Mouse (Mus musculus) liver, embryonic 15.5 days (tissue): ENCODE measurements around the gene Jak1. TPM values are rescaled to one million over a fixed set of nuclear protein-coding genes. Genes with fewer than 3 reads are reported as not detected.

Source experiments
- ATAC-seq: fragments of 200-750 bp; cut with Nextera tagmentation; 2 replicates; pipeline ENCODE4 v1.8.0; 2017; ENCODE audit warnings: moderate number of reproducible peaks, mild to moderate bottlenecking, moderate library complexity; ENCODE audit not compliant: insufficient read depth
- H3K27ac ChIP-seq: fragments of 300-500 bp; sonication (generic); replicated peaks from 2 replicates; pipeline ENCODE4 v1.5.1; 2015; ENCODE audit warnings: mild to moderate bottlenecking, inconsistent platforms
- H3K27me3 ChIP-seq: fragments of 300-500 bp; sonication (generic); 2 replicates; pipeline ENCODE4 v1.6.1; 2015; ENCODE audit warnings: mild to moderate bottlenecking, inconsistent platforms
- H3K36me3 ChIP-seq: fragments of 300-500 bp; sonication (generic); replicated peaks from 2 replicates; pipeline ENCODE4 v1.6.1; 2015; ENCODE audit warnings: moderate library complexity, mild to moderate bottlenecking, inconsistent platforms
- H3K4me1 ChIP-seq: fragments of 300-500 bp; sonication (generic); replicated peaks from 2 replicates; pipeline ENCODE4 v1.6.1; 2015; ENCODE audit warnings: inconsistent platforms
- H3K4me2 ChIP-seq: fragments of 300-500 bp; sonication (generic); 2 replicates; pipeline ENCODE4 v1.6.1; 2015; ENCODE audit warnings: moderate library complexity, mild to moderate bottlenecking, inconsistent platforms
- H3K4me3 ChIP-seq: fragments of 300-500 bp; sonication (generic); replicated peaks from 2 replicates; pipeline ENCODE4 v1.5.1; 2015; ENCODE audit warnings: mild to moderate bottlenecking, inconsistent platforms
- H3K9ac ChIP-seq: fragments of 300-500 bp; sonication (generic); 2 replicates; pipeline ENCODE4 v1.6.1; 2015; ENCODE audit warnings: moderate library complexity, mild to moderate bottlenecking, inconsistent platforms
- H3K9me3 ChIP-seq: fragments of 300-500 bp; sonication (generic); replicated peaks from 2 replicates; pipeline ENCODE4 v1.6.1; 2016; ENCODE audit warnings: inconsistent platforms
- WGBS: fragments of 180-500 bp; shearing (Covaris S2); methylation state at CpG from one replicate; pipeline ENCODE4 v1.1.7; 2015; ENCODE audit warnings: mixed read lengths; ENCODE audit not compliant: insufficient replicate concordance; 5-methylcytosine and 5-hydroxymethylcytosine counted together
- polyA plus RNA-seq: library from polyadenylated mRNA; unstranded; fragments of >200 nt; fragmentation: Nextera tagmentation; extraction: Ambion mirVana; gene quantifications from 2 replicates; pipeline ENCODE4 v1.2.1, GENCODE M21; 2015

Gene Jak1
- polyA plus RNA-seq, 1 experiment from 2014 or later = 42.4 TPM

DNA sequence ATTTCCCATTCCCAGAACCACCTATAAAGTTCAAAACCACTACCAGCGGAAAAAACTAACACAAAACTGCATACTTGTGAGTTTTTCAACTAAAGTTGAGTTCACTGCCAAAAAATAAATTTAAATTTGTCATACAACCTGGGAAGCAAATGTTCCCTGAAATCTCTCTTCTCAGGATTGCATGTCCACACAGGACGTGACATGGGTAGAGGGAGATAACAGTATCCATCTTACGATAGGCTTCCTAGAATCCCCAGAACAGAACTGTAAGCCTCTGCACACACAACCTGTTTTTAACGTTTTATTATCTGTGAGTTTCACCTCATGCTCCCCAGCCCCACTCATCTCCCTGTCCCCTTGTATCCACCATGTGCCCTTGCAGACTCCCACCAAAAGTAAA, 26.5 kb downstream of the Jak1 start:
- peaks cover 70% of the 10 kb centered on the region for H3K4me1 ChIP-seq
- H3K9ac ChIP-seq = no peak overlapping the region
- no peak overlapping the region for H3K4me3 ChIP-seq
- H3K4me2 ChIP-seq = 0 out of 2 replicates have a peak overlapping the region, but pooled peaks have one; percentile 31
- peak; percentile 25 for ATAC-seq
- 39% methylated on average over 4 of the region's 4 CpGs for WGBS
- no peaks in the 10 kb centered on the region for H3K27me3 ChIP-seq
- no peaks in the 10 kb centered on the region for H3K9me3 ChIP-seq
- H3K27ac ChIP-seq = peak overlapping the region; percentile 41; the same call in 1 of the 2 replicates
- no peaks in the 10 kb centered on the region for H3K36me3 ChIP-seq

DNA sequence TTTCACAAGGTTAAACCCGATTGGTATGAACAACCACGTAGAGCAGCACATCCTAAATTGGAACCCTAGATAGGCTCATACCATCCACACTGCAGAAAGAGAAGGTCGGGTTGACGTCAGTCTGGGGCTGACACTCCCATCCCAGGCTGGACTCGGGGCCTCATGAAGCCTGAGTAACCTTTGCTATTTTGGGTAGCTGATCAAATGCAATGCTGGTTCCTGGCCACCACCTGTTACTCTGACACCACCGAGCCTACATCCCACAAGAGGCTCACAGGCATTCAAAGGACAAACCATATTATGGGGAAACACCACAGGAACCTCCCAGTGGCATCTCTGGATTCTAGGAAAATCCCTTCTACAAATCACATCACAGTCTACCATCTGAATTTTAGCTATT, 28.3 kb downstream of the Jak1 start:
- Histone ChIP-seq H3K36me3 (no peaks in the 10 kb centered on the region), H3K4me2 (no peak overlapping the region)
- 30% methylated on average over 6 of the region's 6 CpGs for WGBS

DNA sequence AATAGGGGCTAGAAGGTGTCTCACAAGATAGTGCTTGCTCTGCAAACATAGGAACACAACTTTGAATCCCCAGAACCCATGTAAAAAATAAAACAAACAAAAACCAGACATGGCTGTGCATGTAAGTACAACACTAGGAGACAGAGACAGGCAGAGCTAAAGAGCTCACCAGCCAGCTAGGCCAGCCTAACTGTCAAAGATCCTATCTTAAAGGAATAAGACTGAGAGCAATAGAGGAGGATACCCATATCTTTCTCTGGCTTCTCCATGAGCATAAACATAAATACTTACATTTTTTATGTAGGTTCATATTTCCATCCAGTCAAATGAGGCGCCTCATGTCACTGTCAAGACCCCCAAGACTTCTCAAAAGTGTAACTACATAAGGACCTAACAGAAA, 29.1 kb downstream of the Jak1 start:
- H3K36me3 ChIP-seq = no peaks in the 10 kb centered on the region
- H3K9ac ChIP-seq = no peak overlapping the region
- WGBS = 59% methylated on average over 1 of the region's 1 CpGs
- no peak overlapping the region for H3K4me2 ChIP-seq
- no peak overlapping the region for H3K4me3 ChIP-seq
- peaks cover 76% of the 10 kb centered on the region for H3K4me1 ChIP-seq
- no peak for ATAC-seq
- H3K27me3 ChIP-seq = no peaks in the 10 kb centered on the region
- H3K9me3 ChIP-seq = no peaks in the 10 kb centered on the region
- peak overlapping the region; percentile 77 for H3K27ac ChIP-seq

More for the DNA sequence above, 28.3 kb downstream of the Jak1 start:
- Histone ChIP-seq H3K27me3 (no peaks in the 10 kb centered on the region), H3K9ac (no peak overlapping the region), H3K4me3 (no peak overlapping the region), H3K27ac (0 out of 2 replicates have a peak overlapping the region, but pooled peaks have one; percentile 14), H3K4me1 (peaks cover 76% of the 10 kb centered on the region), H3K9me3 (no peaks in the 10 kb centered on the region)
- ATAC-seq = no peak

DNA sequence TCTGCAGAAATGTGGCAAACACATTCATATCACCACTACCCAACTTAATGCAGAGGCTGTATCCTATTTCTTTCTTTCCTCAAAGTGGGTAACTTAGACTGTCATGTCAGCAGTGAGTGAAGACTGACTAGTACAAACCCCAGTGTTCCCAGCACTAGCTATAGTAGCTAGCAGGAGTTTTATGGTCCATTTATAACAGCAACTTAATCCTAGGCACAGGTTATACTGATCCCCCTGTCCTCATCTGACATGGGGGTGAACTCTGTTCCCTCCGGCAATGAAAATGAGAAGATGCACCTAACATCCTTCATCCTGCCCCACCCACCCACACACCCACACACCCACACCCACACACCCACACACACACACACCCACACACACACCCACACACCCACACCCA, 30.3 kb downstream of the Jak1 start:
- Histone ChIP-seq H3K4me2 (peak overlapping the region; percentile 25), H3K27ac (peak overlapping the region; percentile 77), H3K9ac (no peak overlapping the region), H3K27me3 (no peaks in the 10 kb centered on the region), H3K4me3 (no peak overlapping the region), H3K36me3 (no peaks in the 10 kb centered on the region), H3K4me1 (peaks cover 75% of the 10 kb centered on the region), H3K9me3 (no peaks in the 10 kb centered on the region)
- 59% methylated on average over 1 of the region's 1 CpGs for WGBS
- ATAC-seq = peak; percentile 19; the same call in 1 of the 2 replicates

DNA sequence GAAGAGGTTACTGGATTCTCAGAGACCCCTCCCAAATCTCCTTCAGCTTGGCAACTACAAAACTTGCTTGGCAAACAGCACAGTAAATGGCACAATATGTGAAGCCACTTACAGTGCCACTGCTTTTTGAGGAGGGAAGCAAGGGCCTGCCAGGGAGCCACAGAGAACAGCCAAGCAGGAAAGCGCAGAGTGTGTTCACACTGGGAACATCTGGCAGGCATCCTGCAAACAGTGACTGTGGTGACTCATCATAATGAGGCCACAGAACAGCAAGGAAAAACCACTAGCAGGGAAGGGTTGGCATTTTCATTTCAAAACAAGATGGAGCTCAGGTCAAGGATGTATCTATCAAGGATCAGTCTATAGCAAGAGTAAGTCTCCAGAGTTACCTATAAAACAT, 30.8 kb downstream of the Jak1 start:
- H3K27me3 ChIP-seq = no peaks in the 10 kb centered on the region
- no peaks in the 10 kb centered on the region for H3K36me3 ChIP-seq
- H3K4me2 ChIP-seq = peak overlapping the region; percentile 25
- WGBS = 50% methylated on average over 1 of the region's 1 CpGs
- peak overlapping the region; percentile 77 for H3K27ac ChIP-seq
- H3K4me3 ChIP-seq = no peak overlapping the region
- peak; percentile 43 for ATAC-seq
- peaks cover 72% of the 10 kb centered on the region for H3K4me1 ChIP-seq
- H3K9me3 ChIP-seq = no peaks in the 10 kb centered on the region
- H3K9ac ChIP-seq = no peak overlapping the region

DNA sequence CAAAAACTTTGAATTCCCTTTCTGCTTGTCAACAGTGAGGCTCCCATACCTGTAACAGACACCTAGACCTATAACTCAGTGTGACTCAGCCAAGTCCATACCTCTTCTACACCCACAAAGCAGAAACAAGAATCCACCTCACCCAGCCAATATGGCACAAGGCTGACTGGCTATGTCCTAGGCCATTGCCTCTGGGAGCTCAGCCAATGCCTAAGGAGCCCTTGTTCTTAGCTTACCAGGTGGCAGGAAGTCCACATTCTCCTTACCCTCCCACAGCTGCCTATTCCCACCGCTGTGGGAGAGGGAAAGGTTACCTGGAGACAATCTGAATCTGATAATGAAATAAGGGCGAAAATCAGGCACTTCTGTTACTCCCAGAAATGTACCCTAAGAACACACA, 34.5 kb downstream of the Jak1 start:
- H3K4me3 ChIP-seq = no peak overlapping the region
- 68% methylated on average over 2 of the region's 2 CpGs for WGBS
- ATAC-seq = no peak
- H3K9me3 ChIP-seq = no peaks in the 10 kb centered on the region
- H3K27me3 ChIP-seq = no peaks in the 10 kb centered on the region
- no peak overlapping the region for H3K4me2 ChIP-seq
- peaks cover 64% of the 10 kb centered on the region for H3K4me1 ChIP-seq
- H3K27ac ChIP-seq = no peak overlapping the region
- no peaks in the 10 kb centered on the region for H3K36me3 ChIP-seq
- H3K9ac ChIP-seq = no peak overlapping the region

DNA sequence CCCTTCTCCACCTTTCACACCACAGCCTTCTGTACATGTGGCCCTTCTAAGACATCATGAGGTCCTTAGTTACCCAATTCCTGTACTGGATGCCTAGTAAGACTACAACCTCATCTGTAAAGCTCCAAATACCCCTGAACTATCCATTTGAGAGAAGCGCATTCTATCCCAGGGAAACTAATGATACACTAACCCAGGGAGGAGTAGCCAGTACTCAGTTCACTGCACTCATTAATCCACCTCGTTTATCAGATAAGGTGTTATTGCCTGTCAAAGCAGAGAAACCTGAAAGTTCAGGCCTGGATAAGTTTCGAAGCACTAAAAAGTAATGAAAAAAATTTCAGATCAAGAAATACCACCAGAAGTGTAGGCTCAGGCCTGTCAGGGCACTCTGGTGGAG, 37.7 kb downstream of the Jak1 start:
- WGBS = 68% methylated on average over 3 of the region's 3 CpGs
- no peak for ATAC-seq
- H3K4me3 ChIP-seq = no peak overlapping the region
- H3K9me3 ChIP-seq = no peaks in the 10 kb centered on the region
- H3K4me2 ChIP-seq = no peak overlapping the region
- H3K9ac ChIP-seq = no peak overlapping the region
- H3K27me3 ChIP-seq = no peaks in the 10 kb centered on the region
- no peaks in the 10 kb centered on the region for H3K36me3 ChIP-seq
- H3K27ac ChIP-seq = no peak overlapping the region
- peaks cover 41% of the 10 kb centered on the region for H3K4me1 ChIP-seq

DNA sequence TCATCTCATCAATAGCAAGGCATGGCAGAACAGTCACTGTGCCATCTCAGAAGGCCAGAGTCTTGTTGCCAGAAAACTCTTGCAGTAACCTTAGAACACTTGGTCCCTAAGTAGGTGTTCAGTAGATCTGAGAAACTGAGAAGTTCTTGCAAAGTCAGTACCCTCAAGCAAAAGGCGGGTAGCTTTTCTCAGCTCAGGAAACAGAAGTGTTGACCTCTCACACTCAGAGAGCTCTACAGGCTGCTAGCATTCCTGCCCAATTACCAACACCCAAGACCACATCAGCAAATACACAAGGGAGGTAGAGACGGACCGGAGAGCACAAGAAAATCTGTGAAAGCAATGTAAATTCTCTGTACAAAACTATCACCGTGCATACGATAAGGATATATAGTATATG, 39.1 kb downstream of the Jak1 start:
- 73% methylated on average over 5 of the region's 5 CpGs for WGBS
- no peak for ATAC-seq
- Histone ChIP-seq H3K27me3 (no peaks in the 10 kb centered on the region), H3K4me3 (no peak overlapping the region), H3K9ac (no peak overlapping the region), H3K36me3 (no peaks in the 10 kb centered on the region), H3K4me1 (peaks cover 48% of the 10 kb centered on the region), H3K9me3 (no peaks in the 10 kb centered on the region), H3K27ac (no peak overlapping the region), H3K4me2 (no peak overlapping the region)

DNA sequence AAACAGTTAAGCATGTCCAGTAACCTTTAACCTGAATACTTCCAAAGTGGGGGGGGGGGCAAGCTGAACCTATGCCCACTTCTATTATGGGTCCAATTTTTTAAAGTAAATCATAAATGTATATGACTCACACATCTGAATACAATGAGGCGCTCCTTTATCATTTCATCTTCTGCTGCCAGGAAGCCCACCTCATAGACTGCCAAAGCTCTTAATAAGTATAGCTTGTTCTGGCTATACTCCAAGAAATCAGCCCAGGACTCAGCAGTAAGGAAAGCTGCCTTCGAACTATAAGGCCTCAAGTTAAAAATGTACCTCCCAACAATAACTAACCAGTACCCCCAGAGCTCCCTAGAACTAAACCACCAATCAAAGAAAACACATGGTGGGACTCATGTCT, 44.1 kb downstream of the Jak1 start:
- Histone ChIP-seq H3K9ac (no peak overlapping the region), H3K27me3 (no peaks in the 10 kb centered on the region), H3K9me3 (no peaks in the 10 kb centered on the region), H3K27ac (no peak overlapping the region), H3K4me3 (no peak overlapping the region), H3K36me3 (0 out of 2 replicates have a peak, but pooled peaks cover 3% of the 10 kb centered on the region), H3K4me1 (peaks cover 33% of the 10 kb centered on the region), H3K4me2 (no peak overlapping the region)
- ATAC-seq = no peak
- WGBS = 63% methylated on average over 2 of the region's 2 CpGs

DNA sequence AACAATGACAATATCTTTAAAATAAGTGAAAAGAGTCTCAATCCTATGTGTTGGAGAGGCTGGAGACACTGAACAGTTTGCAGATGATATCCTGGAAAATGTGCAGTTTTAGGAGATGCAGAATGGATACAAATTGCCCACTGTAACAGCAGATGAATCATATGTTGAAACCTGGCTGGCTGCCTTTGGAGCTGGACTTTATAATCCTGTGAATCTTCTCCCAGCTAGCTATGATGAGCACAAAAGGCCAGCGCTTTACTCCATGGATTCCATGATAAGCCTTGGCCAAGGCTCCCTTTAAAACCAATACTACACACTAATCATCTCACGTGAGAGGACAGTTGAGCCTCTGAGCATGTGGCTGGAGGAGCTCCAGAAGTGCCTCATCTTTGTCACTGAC, 45.2 kb downstream of the Jak1 start:
- Histone ChIP-seq H3K4me1 (peaks cover 28% of the 10 kb centered on the region), H3K9ac (no peak overlapping the region), H3K4me3 (no peak overlapping the region), H3K9me3 (no peaks in the 10 kb centered on the region), H3K4me2 (no peak overlapping the region), H3K27me3 (no peaks in the 10 kb centered on the region), H3K27ac (no peak overlapping the region), H3K36me3 (0 out of 2 replicates have a peak, but pooled peaks cover 3% of the 10 kb centered on the region)
- ATAC-seq = no peak
- 69% methylated on average over 2 of the region's 2 CpGs for WGBS

DNA sequence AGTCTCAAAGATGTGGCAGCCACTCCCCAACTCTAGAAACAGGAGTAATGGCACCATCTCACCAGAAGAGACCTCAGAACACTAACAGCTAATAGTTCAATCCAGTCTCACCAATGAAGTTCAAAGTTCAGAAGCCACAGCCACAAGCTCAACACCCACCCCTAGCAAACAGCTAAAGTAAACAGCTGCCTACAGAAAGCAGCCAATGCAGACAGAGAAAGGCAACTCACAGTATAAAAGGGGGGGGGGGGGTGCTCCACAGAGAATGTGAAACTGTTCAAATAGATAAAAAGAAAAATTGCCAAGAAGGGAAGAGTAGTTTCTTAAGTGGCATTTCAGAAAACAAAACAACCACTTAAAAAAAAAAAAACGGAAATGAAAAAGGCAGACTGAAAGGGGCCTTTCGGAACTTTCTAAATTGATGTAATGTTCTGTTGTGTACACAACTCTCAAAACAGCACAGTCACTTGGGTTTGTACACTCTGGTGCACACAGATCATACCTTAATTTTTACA, 48.0 kb downstream of the Jak1 start:
- peak overlapping the region; percentile 66 for H3K27ac ChIP-seq
- H3K9me3 ChIP-seq = no peaks in the 10 kb centered on the region
- 0 out of 2 replicates have a peak, but pooled peaks cover 3% of the 10 kb centered on the region for H3K36me3 ChIP-seq
- no peaks in the 10 kb centered on the region for H3K27me3 ChIP-seq
- no peak overlapping the region for H3K4me3 ChIP-seq
- H3K9ac ChIP-seq = no peak overlapping the region
- ATAC-seq = peak; percentile 75
- no peak overlapping the region for H3K4me2 ChIP-seq
- 42% methylated on average over 2 of the region's 2 CpGs for WGBS
- H3K4me1 ChIP-seq = peaks cover 37% of the 10 kb centered on the region

DNA sequence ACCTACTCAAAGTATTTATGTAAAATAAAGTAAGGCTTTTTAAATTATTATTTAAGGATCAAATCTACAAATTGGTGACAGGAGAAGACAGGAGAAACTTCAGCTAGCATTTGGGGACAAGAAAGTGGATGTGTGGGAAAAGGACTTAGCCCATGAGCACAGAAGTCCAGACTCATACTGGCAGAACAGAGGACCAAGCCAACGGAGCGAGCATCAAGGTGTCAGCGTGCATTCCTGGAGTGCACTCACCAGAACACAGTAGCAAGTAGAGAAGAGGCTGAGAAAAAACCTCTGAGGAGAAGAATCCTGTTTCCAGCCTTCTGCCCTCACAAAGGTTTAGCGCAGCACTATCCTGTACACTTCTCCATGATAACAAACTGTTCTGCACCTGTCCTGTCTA, 48.8 kb downstream of the Jak1 start:
- H3K27ac ChIP-seq = peak overlapping the region; percentile 66
- WGBS = 64% methylated on average over 4 of the region's 4 CpGs
- H3K4me1 ChIP-seq = peaks cover 31% of the 10 kb centered on the region
- ATAC-seq = no peak
- no peak overlapping the region for H3K4me3 ChIP-seq
- 0 out of 2 replicates have a peak, but pooled peaks cover 3% of the 10 kb centered on the region for H3K36me3 ChIP-seq
- no peak overlapping the region for H3K4me2 ChIP-seq
- H3K9me3 ChIP-seq = no peaks in the 10 kb centered on the region
- no peak overlapping the region for H3K9ac ChIP-seq
- no peaks in the 10 kb centered on the region for H3K27me3 ChIP-seq
